Mouse (Mus musculus): Measurements from ENCODE around the gene Habp4. TPM values are rescaled to one million over a fixed set of nuclear protein-coding genes. Genes with fewer than 3 reads are reported as not detected.
A peak's percentile ranks its signal among the peaks of the same experiment; 100 is the strongest.

The Habp4 gene
- total and polyA plus RNA-seq, 2 experiments from 2014 or later: 55.6 to 60.3 TPM

GRCm38 (mm10) chr13:64162626-64163025 lies 1.0 kb downstream of the Habp4 start:
- Histone ChIP-seq H3K36me3 (ENCODE audit: insufficient read depth, low read length) (no peaks in the 10 kb centered on the region; the same call in 1 of the 2 replicates), H3K4me2 (ENCODE audit: low read depth, low read length, poor library complexity, severe bottlenecking) (peak overlapping the region; percentile 97), H3K27ac (ENCODE audit: low read depth, low read length) (no peak overlapping the region), H3K9me3 (ENCODE audit: low read length) (peaks cover 7% of the 10 kb centered on the region; the same call in 1 of the 2 replicates), H3K9ac (replicated peaks; ENCODE audit: low read length, poor library complexity, severe bottlenecking) (peak overlapping the region; percentile 92), H3K4me1 (ENCODE audit: insufficient read depth, low read length) (no peaks in the 10 kb centered on the region), H3K4me3 (ENCODE audit: low read depth, low read length) (peak overlapping the region; percentile 88), H3K27me3 (ENCODE audit: insufficient read depth, low read length) (no peaks in the 10 kb centered on the region)
- no peak for TF ChIP-seq CTCF (IDR thresholded peaks at IDR 0.05)
- DNase-seq (ENCODE audit: low spot score) (peak; percentile 6), ATAC-seq (ENCODE audit: low FRiP score) (no peak)
- WGBS: 1% methylated on average over 14 of the region's 14 CpGs

GRCm38 (mm10) chr13:64163147-64163715 lies 1.6 kb downstream of the Habp4 start:
- DNase-seq (ENCODE audit: low spot score): no peak
- 37% methylated on average over 13 of the region's 13 CpGs for WGBS
- no peaks in the 10 kb centered on the region; the same call in 1 of the 2 replicates for H3K36me3 ChIP-seq (ENCODE audit: insufficient read depth, low read length)

GRCm38 (mm10) chr13:64169746-64170145 lies 8.1 kb downstream of the Habp4 start:
- Histone ChIP-seq H3K9me3 (ENCODE audit: low read length) (peaks cover 42% of the 10 kb centered on the region), H3K4me3 (ENCODE audit: low read depth, low read length) (no peak overlapping the region), H3K27ac (ENCODE audit: low read depth, low read length) (no peak overlapping the region), H3K4me2 (ENCODE audit: low read depth, low read length, poor library complexity, severe bottlenecking) (no peak overlapping the region), H3K36me3 (ENCODE audit: insufficient read depth, low read length) (peaks cover 27% of the 10 kb centered on the region), H3K9ac (replicated peaks; ENCODE audit: low read length, poor library complexity, severe bottlenecking) (no peak overlapping the region), H3K27me3 (ENCODE audit: insufficient read depth, low read length) (no peaks in the 10 kb centered on the region), H3K4me1 (ENCODE audit: insufficient read depth, low read length) (no peaks in the 10 kb centered on the region)
- DNase-seq (ENCODE audit: low spot score) (no peak), ATAC-seq (ENCODE audit: low FRiP score) (no peak)
- TF ChIP-seq CTCF (IDR thresholded peaks at IDR 0.05): no peak
- 99% methylated on average over 25 of the region's 25 CpGs for WGBS

More at GRCm38 (mm10) chr13:64163147-64163715, 1.6 kb downstream of the Habp4 start:
- no peak overlapping the region for H3K27ac ChIP-seq (ENCODE audit: low read depth, low read length)
- H3K27me3 ChIP-seq (ENCODE audit: insufficient read depth, low read length): no peaks in the 10 kb centered on the region
- H3K4me1 ChIP-seq (ENCODE audit: insufficient read depth, low read length): no peaks in the 10 kb centered on the region
- peaks cover 10% of the 10 kb centered on the region; the same call in 1 of the 2 replicates for H3K9me3 ChIP-seq (ENCODE audit: low read length)
- peak overlapping the region; percentile 92 for H3K9ac ChIP-seq (replicated peaks; ENCODE audit: low read length, poor library complexity, severe bottlenecking)
- H3K4me2 ChIP-seq (ENCODE audit: low read depth, low read length, poor library complexity, severe bottlenecking): peak overlapping the region; percentile 97
- no peak for ATAC-seq (ENCODE audit: low FRiP score)
- peak overlapping the region; percentile 88 for H3K4me3 ChIP-seq (ENCODE audit: low read depth, low read length)
- no peak for TF ChIP-seq CTCF (IDR thresholded peaks at IDR 0.05)

GRCm38 (mm10) chr13:64178000-64178399 lies 16.4 kb downstream of the Habp4 start:
- Histone ChIP-seq H3K27ac (ENCODE audit: low read depth, low read length) (no peak overlapping the region), H3K36me3 (ENCODE audit: insufficient read depth, low read length) (peaks cover 35% of the 10 kb centered on the region), H3K27me3 (ENCODE audit: insufficient read depth, low read length) (no peaks in the 10 kb centered on the region), H3K4me3 (ENCODE audit: low read depth, low read length) (no peak overlapping the region), H3K4me2 (ENCODE audit: low read depth, low read length, poor library complexity, severe bottlenecking) (no peak overlapping the region), H3K4me1 (ENCODE audit: insufficient read depth, low read length) (no peaks in the 10 kb centered on the region), H3K9me3 (ENCODE audit: low read length) (no peaks in the 10 kb centered on the region), H3K9ac (replicated peaks; ENCODE audit: low read length, poor library complexity, severe bottlenecking) (no peak overlapping the region)
- DNase-seq (ENCODE audit: low spot score): no peak
- ATAC-seq (ENCODE audit: low FRiP score): no peak
- no peak for TF ChIP-seq CTCF (IDR thresholded peaks at IDR 0.05)
- WGBS: 79% methylated on average over 7 of the region's 7 CpGs

GRCm38 (mm10) chr13:64178746-64179652 lies 17.4 kb downstream of the Habp4 start:
- WGBS: 64% methylated on average over 13 of the region's 13 CpGs
- H3K27ac ChIP-seq (ENCODE audit: low read depth, low read length): no peak overlapping the region
- no peaks in the 10 kb centered on the region for H3K4me1 ChIP-seq (ENCODE audit: insufficient read depth, low read length)
- H3K4me2 ChIP-seq (ENCODE audit: low read depth, low read length, poor library complexity, severe bottlenecking): no peak overlapping the region
- no peak overlapping the region for H3K9ac ChIP-seq (replicated peaks; ENCODE audit: low read length, poor library complexity, severe bottlenecking)
- DNase-seq (ENCODE audit: low spot score): no peak
- H3K9me3 ChIP-seq (ENCODE audit: low read length): no peaks in the 10 kb centered on the region
- no peak for TF ChIP-seq CTCF (IDR thresholded peaks at IDR 0.05)
- peaks cover 32% of the 10 kb centered on the region for H3K36me3 ChIP-seq (ENCODE audit: insufficient read depth, low read length)
- H3K4me3 ChIP-seq (ENCODE audit: low read depth, low read length): no peak overlapping the region
- H3K27me3 ChIP-seq (ENCODE audit: insufficient read depth, low read length): no peaks in the 10 kb centered on the region
- no peak for ATAC-seq (ENCODE audit: low FRiP score)

DNA sequence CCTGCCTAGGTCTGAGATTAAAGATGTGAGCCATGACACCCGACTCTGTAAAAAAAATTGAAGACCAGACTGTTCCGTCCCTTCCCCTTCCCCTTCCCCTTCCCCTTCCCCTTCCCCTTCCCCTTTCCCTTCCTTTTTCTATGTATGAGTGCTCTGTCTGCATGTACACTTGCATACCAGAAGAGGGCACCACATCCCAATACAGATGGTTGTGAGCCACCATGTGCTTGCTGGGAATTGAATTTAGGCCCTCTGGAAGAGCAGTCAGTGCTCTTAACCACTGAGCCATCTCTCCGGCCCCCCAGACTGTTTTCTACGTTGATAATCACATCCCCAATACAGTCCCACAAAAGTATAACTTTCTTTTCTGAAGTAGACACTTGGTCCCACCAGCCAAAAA lies 18.7 kb downstream of the Habp4 start:
- Histone ChIP-seq H3K9me3 (ENCODE audit: low read length) (no peaks in the 10 kb centered on the region), H3K9ac (replicated peaks; ENCODE audit: low read length, poor library complexity, severe bottlenecking) (no peak overlapping the region), H3K4me3 (ENCODE audit: low read depth, low read length) (no peak overlapping the region), H3K27ac (ENCODE audit: low read depth, low read length) (no peak overlapping the region), H3K4me2 (ENCODE audit: low read depth, low read length, poor library complexity, severe bottlenecking) (no peak overlapping the region), H3K36me3 (ENCODE audit: insufficient read depth, low read length) (peaks cover 26% of the 10 kb centered on the region), H3K4me1 (ENCODE audit: insufficient read depth, low read length) (no peaks in the 10 kb centered on the region), H3K27me3 (ENCODE audit: insufficient read depth, low read length) (no peaks in the 10 kb centered on the region)
- ATAC-seq (ENCODE audit: low FRiP score) (no peak), DNase-seq (ENCODE audit: low spot score) (no peak)
- peak; percentile 44 for TF ChIP-seq CTCF (IDR thresholded peaks at IDR 0.05)
- 90% methylated on average over 4 of the region's 4 CpGs for WGBS
